Mouse (Mus musculus) right cerebral cortex, postnatal 4 days (tissue): ENCODE measurements around the gene Gm21454.
"Not testable (repeated sequence)": the region's sequence is repeated elsewhere in the genome, so short reads cannot be mapped to it uniquely, and the experiment has no call there.

Experiments used
- DNase-seq: peaks from one replicate; pipeline ENCODE4 v3.0.0-alpha.2; 2022

Gm21454 gene

DNA sequence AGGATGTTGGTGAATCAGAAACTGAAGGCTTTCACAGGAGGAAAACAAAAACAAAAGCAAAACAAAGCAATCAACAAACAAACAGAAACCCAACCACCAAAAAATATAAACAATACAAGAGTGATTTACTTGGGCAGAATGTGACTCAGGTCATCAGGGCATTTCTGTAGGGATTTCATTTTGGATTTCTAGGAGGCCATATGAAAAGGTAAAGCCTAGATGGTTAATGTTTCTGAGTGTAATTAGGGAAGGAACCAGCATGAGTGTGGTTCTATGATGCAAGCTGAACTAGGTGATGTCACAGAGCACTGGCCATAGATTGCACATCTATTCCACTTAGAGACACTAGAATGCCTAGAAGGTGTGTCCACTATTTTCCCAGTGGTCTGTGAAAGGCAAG lies at the start of gene Gm21454, which contains the start of gene Gm21440:
TSS of gene Gm21454 (plus strand) at position 352 of the 400 bp plus-strand sequence.
TSS of gene Gm21440 (plus strand) at position 301 of the 400 bp plus-strand sequence.
- DNase-seq, result not testable (repeated sequence)

DNA sequence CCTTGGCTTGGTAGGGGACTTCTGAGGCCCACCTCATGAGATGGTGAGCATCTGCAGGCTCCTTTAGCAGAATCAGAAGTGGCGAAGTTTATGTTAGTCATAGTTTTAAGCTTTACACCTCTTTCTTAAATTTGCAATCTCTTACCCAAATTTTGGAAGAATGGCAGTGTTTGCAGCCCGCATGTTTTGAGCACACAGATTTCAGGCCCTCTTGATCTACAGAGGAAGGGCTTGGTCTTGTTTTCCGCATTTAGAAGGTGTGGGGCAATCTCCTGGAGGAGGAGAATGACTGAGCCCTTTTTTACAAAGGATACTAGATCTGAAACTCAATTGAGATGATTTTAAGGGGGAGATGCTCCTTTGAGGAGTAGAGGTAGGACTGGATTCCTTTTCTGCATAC lies 28.4 kb upstream of the Gm21454 start, which contains the start of gene Gm21828:
TSS of gene Gm21828 (minus strand) at position 101 of the 400 bp plus-strand sequence.
- DNase-seq, result not testable (repeated sequence)

DNA sequence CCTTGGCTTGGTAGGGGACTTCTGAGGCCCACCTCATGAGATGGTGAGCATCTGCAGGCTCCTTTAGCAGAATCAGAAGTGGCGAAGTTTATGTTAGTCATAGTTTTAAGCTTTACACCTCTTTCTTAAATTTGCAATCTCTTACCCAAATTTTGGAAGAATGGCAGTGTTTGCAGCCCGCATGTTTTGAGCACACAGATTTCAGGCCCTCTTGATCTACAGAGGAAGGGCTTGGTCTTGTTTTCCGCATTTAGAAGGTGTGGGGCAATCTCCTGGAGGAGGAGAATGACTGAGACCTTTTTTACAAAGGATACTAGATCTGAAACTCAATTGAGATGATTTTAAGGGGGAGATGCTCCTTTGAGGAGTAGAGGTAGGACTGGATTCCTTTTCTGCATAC lies 96.7 kb downstream of the Gm21454 start, which contains the start of gene Gm21725:
TSS of gene Gm21725 (minus strand) at position 101 of the 400 bp plus-strand sequence.
- not testable (repeated sequence) for DNase-seq
